Mouse (Mus musculus) left cerebral cortex, postnatal 36 days (tissue): ENCODE data around the gene Csf3r. TPM values are rescaled to one million over a fixed set of nuclear protein-coding genes. Genes with fewer than 3 reads are reported as not detected.

ENCODE experiments used
- DNase-seq, 2 experiments: peaks; one replicate each; pipeline ENCODE4 v3.0.0; 2021 to 2022; ENCODE audit warnings: low spot score in 2 of 2, mixed read lengths in 1 of 2
- intact Hi-C: fragments of 180-260 bp; cut with DNase I; formaldehyde crosslinking; loops from one replicate; pipeline ENCODE4 v1.15.1; 2025
- total RNA-seq, 2 experiments: library from RNA; stranded (reverse); gene quantifications; 2 replicates each; pipeline ENCODE4 v1.2.3; 2021

The Csf3r gene
- total RNA-seq, 2 experiments from 2014 or later, result 4.8 to 5.2 TPM

- peak; percentile 54 to 62 for DNase-seq
- intact Hi-C loops, result no loop called here
These were observed 27.3 kb downstream of the Csf3r start for GRCm38 (mm10) chr4:126051617-126052016.

- DNase-seq, result no peak
- intact Hi-C loops, result no loop called here
These were observed 33.1 kb downstream of the Csf3r start for GRCm38 (mm10) chr4:126057207-126058133.

- intact Hi-C loops, result no loop called here
- DNase-seq, result peak; percentile 93 to 95
These were observed 34.0 kb downstream of the Csf3r start, which contains the start of gene Oscp1 for GRCm38 (mm10) chr4:126058134-126058996. Gene Oscp1, plus strand, starts transcription at chr4:126058565.

- intact Hi-C loops, result no loop called here
- DNase-seq, result peak; percentile 59 to 73
These were observed 34.6 kb downstream of the Csf3r start for GRCm38 (mm10) chr4:126058997-126059362.

GRCm38 (mm10) chr4:126062856-126063255, 38.5 kb downstream of the Csf3r start:
- intact Hi-C loops, result no loop called here
- peak in 1 of 2 experiments; percentile 14 for DNase-seq

- intact Hi-C loops, result no loop called here
- DNase-seq, result no peak
These were observed 40.9 kb downstream of the Csf3r start for GRCm38 (mm10) chr4:126065241-126065640.

- peak in 1 of 2 experiments; percentile 19 for DNase-seq
- intact Hi-C loops, result no loop called here
These were observed 43.2 kb downstream of the Csf3r start for GRCm38 (mm10) chr4:126067401-126068077.

GRCm38 (mm10) chr4:126068842-126069241, 44.5 kb downstream of the Csf3r start:
- intact Hi-C loops, result no loop called here
- no peak for DNase-seq

GRCm38 (mm10) chr4:126077833-126078232, 53.5 kb downstream of the Csf3r start:
- intact Hi-C loops, result no loop called here
- DNase-seq, result no peak

- intact Hi-C loops, result no loop called here
- no peak for DNase-seq
These were observed 54.9 kb downstream of the Csf3r start for GRCm38 (mm10) chr4:126079266-126079665.

- DNase-seq, result no peak
- intact Hi-C loops, result no loop called here
These were observed 57.3 kb downstream of the Csf3r start for GRCm38 (mm10) chr4:126081601-126082000.

- intact Hi-C loops, result no loop called here
- no peak for DNase-seq
These were observed 58.7 kb downstream of the Csf3r start for GRCm38 (mm10) chr4:126083021-126083420.

GRCm38 (mm10) chr4:126084382-126084781, 60.0 kb downstream of the Csf3r start:
- intact Hi-C loops, result no loop called here

GRCm38 (mm10) chr4:126085996-126086576, 61.7 kb downstream of the Csf3r start:
- intact Hi-C loops, result loop anchor here (2.0 kb wide), 1 partner anchor 29 kb away; no protein-coding TSS in a partner anchor
- DNase-seq, result peak; percentile 66 to 73

More at GRCm38 (mm10) chr4:126084382-126084781, 60.0 kb downstream of the Csf3r start:
- no peak for DNase-seq

- intact Hi-C loops, result no loop called here
- no peak for DNase-seq
These were observed 65.9 kb downstream of the Csf3r start for GRCm38 (mm10) chr4:126090101-126090847.

- intact Hi-C loops, result no loop called here
- no peak for DNase-seq
These were observed 66.4 kb downstream of the Csf3r start for GRCm38 (mm10) chr4:126090848-126091124.

- DNase-seq, result no peak
- intact Hi-C loops, result no loop called here
These were observed 67.5 kb downstream of the Csf3r start for GRCm38 (mm10) chr4:126091873-126092272.
